Mouse (Mus musculus): ENCODE measurements at regions not wholly inside any gene's neighbourhood (a gene's known extent, or its start where the extent isn't known, plus 50 kb on each side); places are given as distances from the start of the nearest gene placed in this dataset.

- TF ChIP-seq POLR2A (IDR thresholded peaks at IDR 0.05; ENCODE audit: borderline replicate concordance, control insufficient read depth, low read depth, low read length) (no peak), CTCF (IDR thresholded peaks at IDR 0.05; ENCODE audit: control insufficient read depth, insufficient read depth, low read length) (no peak)
Measured at GRCm38 (mm10) chr11:19189778-19190177, 171.0 kb upstream of the Meis1 start.
